Mouse (Mus musculus) lung, embryonic 14.5 days (tissue): ENCODE results near the gene Dusp8. TPM values are rescaled to one million over a fixed set of nuclear protein-coding genes. Genes with fewer than 3 reads are reported as not detected.

ENCODE experiments used
- ATAC-seq: fragments of 200-750 bp; cut with Nextera tagmentation; 2 replicates; pipeline ENCODE4 v1.8.0; 2017; ENCODE audit warnings: mild to moderate bottlenecking, moderate TSS enrichment, moderate library complexity; ENCODE audit not compliant: insufficient read depth
- DNase-seq: peaks from one replicate; pipeline ENCODE4 v3.0.0-alpha.2; 2015
- H3K27ac ChIP-seq: fragments of 300-500 bp; sonication (generic); 2 replicates; pipeline ENCODE4 v1.5.1; 2014; ENCODE audit warnings: low read depth, mild to moderate bottlenecking, moderate library complexity
- H3K27me3 ChIP-seq: fragments of 300-500 bp; sonication (generic); 2 replicates; pipeline ENCODE4 v1.6.1; 2014; ENCODE audit warnings: low read length, control low read depth; ENCODE audit not compliant: insufficient read depth
- H3K36me3 ChIP-seq: fragments of 300-500 bp; sonication (generic); 2 replicates; pipeline ENCODE4 v1.6.1; 2014; ENCODE audit warnings: control low read depth; ENCODE audit not compliant: insufficient read depth
- H3K4me1 ChIP-seq: fragments of 300-500 bp; sonication (generic); 2 replicates; pipeline ENCODE4 v1.6.1; 2014; ENCODE audit warnings: antibody characterized with exemption, control low read depth; ENCODE audit not compliant: insufficient read depth
- H3K4me2 ChIP-seq: fragments of 300-500 bp; sonication (generic); 2 replicates; pipeline ENCODE4 v1.6.1; 2014; ENCODE audit warnings: mild to moderate bottlenecking
- H3K4me3 ChIP-seq: fragments of 300-500 bp; sonication (generic); 2 replicates; pipeline ENCODE4 v1.5.1; 2014; ENCODE audit warnings: low read depth, low read length
- H3K9ac ChIP-seq: fragments of 300-500 bp; sonication (generic); 2 replicates; pipeline ENCODE4 v1.6.1; 2014
- H3K9me3 ChIP-seq: fragments of 300-500 bp; sonication (generic); 2 replicates; pipeline ENCODE4 v1.6.1; 2016; ENCODE audit warnings: low read depth, low read length, control low read depth
- CTCF ChIP-seq: IDR thresholded peaks from 2 replicates; pipeline ENCODE4 v1.5.1; 2016; ENCODE audit warnings: antibody characterized with exemption, low read depth
- WGBS: fragments of 180-500 bp; shearing (Covaris S2); extraction: QIAGEN DNeasy Blood & Tissue Kit; methylation state at CpG from one replicate; pipeline ENCODE4 v1.1.7; 2014; 5-methylcytosine and 5-hydroxymethylcytosine counted together
- polyA plus RNA-seq: library from polyadenylated mRNA; unstranded; fragments of >200 nt; fragmentation: Nextera tagmentation; extraction: Ambion mirVana; gene quantifications from 2 replicates; pipeline ENCODE4 v1.2.1, GENCODE M21; 2014

Gene Dusp8
- polyA plus RNA-seq, 1 experiment from 2014 or later, result 1.9 TPM

GRCm38 (mm10) chr7:142119632-142120031 is 24.0 kb upstream of the Dusp8 start:
- TF ChIP-seq CTCF, result peak; percentile 56
- peak; percentile 31 for DNase-seq
- ATAC-seq, result no peak

GRCm38 (mm10) chr7:142104747-142105146 is 9.1 kb upstream of the Dusp8 start:
- no peaks in the 10 kb centered on the region for H3K4me1 ChIP-seq
- no peaks in the 10 kb centered on the region for H3K36me3 ChIP-seq
- H3K4me3 ChIP-seq, result no peak overlapping the region
- no peak overlapping the region for H3K27ac ChIP-seq
- ATAC-seq (no peak), DNase-seq (no peak)
- H3K27me3 ChIP-seq, result no peaks in the 10 kb centered on the region
- H3K9ac ChIP-seq, result no peak overlapping the region
- H3K9me3 ChIP-seq, result no peaks in the 10 kb centered on the region
- WGBS, result 47% methylated on average over 5 of the region's 5 CpGs
- no peak overlapping the region for H3K4me2 ChIP-seq
- TF ChIP-seq CTCF, result no peak

More at GRCm38 (mm10) chr7:142119632-142120031, 24.0 kb upstream of the Dusp8 start:
- H3K4me3 ChIP-seq, result no peak overlapping the region
- no peak overlapping the region for H3K4me2 ChIP-seq
- 10% methylated on average over 5 of the region's 5 CpGs for WGBS
- no peaks in the 10 kb centered on the region for H3K9me3 ChIP-seq
- no peaks in the 10 kb centered on the region for H3K36me3 ChIP-seq
- no peaks in the 10 kb centered on the region for H3K27me3 ChIP-seq
- H3K9ac ChIP-seq, result no peak overlapping the region
- H3K4me1 ChIP-seq, result no peaks in the 10 kb centered on the region
- H3K27ac ChIP-seq, result no peak overlapping the region

DNA sequence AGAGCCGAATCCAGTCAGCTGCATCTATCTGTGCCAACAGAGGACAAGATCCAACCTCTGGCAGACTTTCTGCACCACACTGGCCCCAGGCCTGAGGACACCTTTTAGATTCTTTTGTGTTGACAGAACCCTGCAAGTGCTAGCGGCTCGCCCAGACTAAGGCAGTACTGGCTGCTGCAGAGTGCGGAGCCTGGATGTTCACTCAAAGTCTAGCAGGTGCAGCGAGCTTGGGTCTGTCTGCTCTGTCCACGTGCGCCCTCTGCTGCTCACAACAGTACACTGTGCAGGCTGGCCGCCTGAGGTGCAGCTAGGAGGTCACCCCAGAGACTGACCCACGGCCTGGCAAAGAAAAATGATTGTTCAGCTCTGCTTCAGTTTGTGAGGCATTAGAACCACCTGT is 2.1 kb upstream of the Dusp8 start:
- Histone ChIP-seq H3K4me1 (peaks cover 4% of the 10 kb centered on the region; the same call in 1 of the 2 replicates), H3K4me3 (no peak overlapping the region), H3K4me2 (no peak overlapping the region), H3K36me3 (no peaks in the 10 kb centered on the region), H3K27me3 (peaks cover 45% of the 10 kb centered on the region), H3K9me3 (no peaks in the 10 kb centered on the region), H3K9ac (no peak overlapping the region), H3K27ac (no peak overlapping the region)
- DNase-seq (peak; percentile 87), ATAC-seq (peak; percentile 68)
- WGBS, result 7% methylated on average over 9 of the region's 9 CpGs
- TF ChIP-seq CTCF, result peak; percentile 94

DNA sequence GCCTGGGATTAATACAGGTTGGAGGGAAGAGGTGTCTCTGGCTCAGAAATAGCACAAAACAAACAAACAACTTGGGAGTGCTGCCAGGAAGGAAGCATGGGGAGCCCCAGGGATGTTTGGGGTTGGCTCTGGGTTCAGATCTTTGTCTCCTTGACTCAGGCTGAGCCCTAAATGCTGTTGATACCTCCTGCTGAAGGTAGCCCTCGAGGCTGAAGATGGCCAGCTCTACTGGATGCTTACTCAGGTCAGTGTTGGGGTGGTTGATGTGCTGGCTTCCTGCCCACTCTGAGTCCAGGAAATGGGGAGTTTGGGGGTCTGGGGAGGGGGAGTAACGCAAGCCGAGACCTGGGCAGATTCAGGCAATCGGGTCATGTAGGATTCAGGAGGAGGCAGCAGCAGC is 1.1 kb upstream of the Dusp8 start:
- no peak for TF ChIP-seq CTCF
- Histone ChIP-seq H3K9me3 (no peaks in the 10 kb centered on the region), H3K36me3 (no peaks in the 10 kb centered on the region), H3K4me2 (no peak overlapping the region), H3K9ac (no peak overlapping the region), H3K27ac (no peak overlapping the region), H3K27me3 (peaks cover 46% of the 10 kb centered on the region), H3K4me1 (peaks cover 4% of the 10 kb centered on the region; the same call in 1 of the 2 replicates), H3K4me3 (no peak overlapping the region)
- WGBS, result 67% methylated on average over 4 of the region's 4 CpGs
- no peak for DNase-seq
- no peak for ATAC-seq

DNA sequence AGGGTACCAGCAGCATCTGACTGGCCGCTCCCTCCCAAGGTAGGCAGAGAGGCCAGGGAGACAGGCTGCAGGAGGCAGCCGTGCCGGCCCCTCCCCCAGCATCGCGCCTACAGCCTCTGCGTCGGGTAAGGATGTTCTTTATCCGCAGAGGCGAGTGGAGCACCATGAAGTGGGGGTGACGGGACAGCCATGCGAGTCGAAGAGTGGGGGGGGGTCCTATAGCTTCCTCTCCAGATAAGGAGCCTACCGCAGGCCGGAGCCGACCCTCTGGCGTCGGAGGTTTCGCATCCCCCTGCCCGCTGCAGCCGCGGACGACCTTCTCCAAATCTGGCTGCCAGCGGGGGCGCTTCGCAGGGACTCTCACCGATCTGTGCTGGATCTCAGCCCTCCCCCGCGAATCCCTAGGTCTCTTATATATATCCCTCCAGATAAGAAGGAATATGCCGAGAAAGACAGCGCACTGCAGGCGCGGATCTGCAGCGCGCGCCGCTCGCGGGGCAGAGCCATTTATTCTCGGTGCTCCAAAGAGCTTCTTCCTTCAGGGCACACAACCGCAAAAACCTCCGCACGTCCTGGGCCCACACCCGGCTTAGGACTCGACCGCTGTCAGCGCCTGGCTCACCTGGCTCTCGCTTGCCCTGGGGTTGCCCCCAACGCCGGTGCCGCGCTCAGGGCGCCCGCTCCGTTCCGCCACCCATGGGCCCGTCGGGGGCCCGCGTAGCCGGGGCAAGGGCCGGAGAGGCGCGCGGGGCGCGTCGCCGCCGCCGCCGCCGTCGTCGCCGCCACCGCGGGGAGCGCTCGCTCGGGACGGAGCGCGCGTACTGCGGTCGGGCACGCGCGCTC is 1.1 kb downstream of the Dusp8 start:
- Histone ChIP-seq H3K9ac (peak overlapping the region; percentile 72), H3K9me3 (no peaks in the 10 kb centered on the region), H3K4me3 (peak overlapping the region; percentile 68), H3K27ac (peak overlapping the region; percentile 63), H3K4me2 (peak overlapping the region; percentile 97), H3K4me1 (peaks cover 8% of the 10 kb centered on the region; the same call in 1 of the 2 replicates), H3K36me3 (no peaks in the 10 kb centered on the region), H3K27me3 (peaks cover 46% of the 10 kb centered on the region)
- no peak for TF ChIP-seq CTCF
- WGBS, result under 1% methylated on average over 89 of the region's 89 CpGs
- peak; percentile 29 for DNase-seq
- peak; percentile 37 for ATAC-seq

DNA sequence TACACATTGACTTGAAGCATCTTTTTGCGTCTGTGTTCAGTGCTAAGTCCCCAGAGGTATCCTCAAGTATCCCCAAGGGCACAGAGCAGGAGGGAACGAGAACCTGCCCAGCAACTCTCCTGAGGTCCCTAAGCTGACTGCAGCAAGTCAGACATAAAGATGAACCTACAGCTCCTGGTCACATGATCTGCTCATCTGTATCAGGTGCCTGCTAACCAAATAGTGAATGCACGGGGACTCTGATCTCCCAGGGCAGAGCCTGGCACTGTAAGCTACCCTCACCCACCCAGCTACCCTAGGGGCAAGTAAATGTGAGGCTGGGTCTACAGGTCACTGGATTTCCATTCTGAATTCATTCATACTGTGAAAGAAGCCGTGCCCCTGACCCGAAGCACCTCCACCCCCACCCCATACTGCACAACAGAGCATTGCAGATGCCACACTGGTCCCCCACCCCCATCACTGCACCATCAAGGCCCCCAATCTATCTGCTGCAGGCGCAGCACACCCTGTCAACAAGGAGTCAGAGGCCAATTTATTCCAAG is 1.9 kb downstream of the Dusp8 start:
- Histone ChIP-seq H3K4me1 (peaks cover 8% of the 10 kb centered on the region; the same call in 1 of the 2 replicates), H3K9me3 (no peaks in the 10 kb centered on the region), H3K4me2 (peak overlapping the region; percentile 97), H3K27me3 (peaks cover 46% of the 10 kb centered on the region), H3K9ac (peak overlapping the region; percentile 72), H3K27ac (no peak overlapping the region), H3K4me3 (peak overlapping the region; percentile 68), H3K36me3 (no peaks in the 10 kb centered on the region)
- DNase-seq (no peak), ATAC-seq (no peak)
- 30% methylated on average over 6 of the region's 6 CpGs for WGBS
- TF ChIP-seq CTCF, result no peak

GRCm38 (mm10) chr7:142092991-142093390 is 2.7 kb downstream of the Dusp8 start:
- Histone ChIP-seq H3K9me3 (no peaks in the 10 kb centered on the region), H3K4me2 (peak overlapping the region; percentile 97; the same call in 1 of the 2 replicates), H3K9ac (no peak overlapping the region), H3K4me1 (peaks cover 8% of the 10 kb centered on the region; the same call in 1 of the 2 replicates), H3K27ac (no peak overlapping the region), H3K36me3 (no peaks in the 10 kb centered on the region), H3K27me3 (peaks cover 46% of the 10 kb centered on the region), H3K4me3 (no peak overlapping the region)
- DNase-seq (no peak), ATAC-seq (no peak)
- WGBS, result 48% methylated on average over 1 of the region's 1 CpGs
- TF ChIP-seq CTCF, result no peak
